Mouse (Mus musculus) urinary bladder, postnatal 10 days (tissue): ENCODE data around the gene Lgals7.

ENCODE experiments used
- DNase-seq: peaks from one replicate; pipeline ENCODE4 v3.0.0; 2022; ENCODE audit warnings: low spot score

The Lgals7 gene

DNA sequence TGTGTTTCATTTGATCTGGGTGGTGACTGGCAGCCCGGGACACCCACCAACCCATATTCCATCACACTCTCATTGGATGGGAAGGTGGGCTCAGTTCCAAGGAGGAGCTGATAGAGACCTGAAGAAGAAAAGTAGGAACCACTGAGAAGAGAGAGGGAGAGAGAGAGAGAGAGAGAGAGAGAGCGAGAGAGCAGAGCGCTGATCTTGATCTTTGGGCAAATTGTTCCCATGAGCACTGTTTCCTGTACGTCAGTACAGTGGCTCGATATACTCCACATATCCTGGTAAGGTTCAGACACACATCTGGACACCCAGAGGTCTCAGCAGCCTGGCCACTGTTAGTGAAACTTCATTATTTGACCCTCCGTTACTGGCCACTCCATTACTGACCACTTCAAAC is at the start of gene Lgals7:
Gene Lgals7 (plus strand): TSS at position 314 of the 400 bp plus-strand sequence.
- DNase-seq, result no peak

DNA sequence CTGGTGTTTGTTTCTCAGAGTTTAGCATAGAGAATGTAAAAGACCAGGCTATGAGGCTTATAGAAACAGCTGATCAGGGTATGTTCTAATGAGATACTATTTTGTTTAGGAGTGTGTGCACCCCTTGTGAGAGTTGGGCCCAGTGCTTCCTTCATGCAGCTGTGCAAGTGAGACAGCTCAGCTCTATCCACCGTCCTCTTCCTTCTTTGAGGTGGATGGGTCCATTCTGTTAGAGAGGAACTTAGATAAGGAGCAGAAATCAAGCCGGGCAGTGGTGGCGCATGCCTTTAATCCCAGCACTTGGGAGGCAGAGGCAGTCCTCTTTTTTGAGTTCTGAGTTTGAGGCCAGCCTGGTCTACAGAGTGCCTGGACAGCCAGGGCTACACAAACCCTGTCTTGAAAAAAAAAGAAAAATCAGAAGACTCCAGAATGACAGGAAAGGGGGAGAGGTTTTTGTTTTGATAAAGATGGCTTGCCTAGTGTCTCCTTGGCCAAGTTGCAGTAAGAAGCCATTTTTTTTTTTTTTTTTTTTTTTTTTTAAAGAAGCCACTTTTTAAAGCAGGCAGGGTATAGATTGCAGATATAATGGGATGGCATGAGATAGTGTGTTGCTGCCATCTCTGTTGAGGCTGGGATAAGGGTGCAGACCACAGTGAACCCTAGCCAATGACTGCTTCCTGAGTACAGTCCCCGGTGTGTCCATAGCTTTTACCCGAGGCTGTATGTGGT is 49.2 kb upstream of the Lgals7 start:
- DNase-seq, result no peak

DNA sequence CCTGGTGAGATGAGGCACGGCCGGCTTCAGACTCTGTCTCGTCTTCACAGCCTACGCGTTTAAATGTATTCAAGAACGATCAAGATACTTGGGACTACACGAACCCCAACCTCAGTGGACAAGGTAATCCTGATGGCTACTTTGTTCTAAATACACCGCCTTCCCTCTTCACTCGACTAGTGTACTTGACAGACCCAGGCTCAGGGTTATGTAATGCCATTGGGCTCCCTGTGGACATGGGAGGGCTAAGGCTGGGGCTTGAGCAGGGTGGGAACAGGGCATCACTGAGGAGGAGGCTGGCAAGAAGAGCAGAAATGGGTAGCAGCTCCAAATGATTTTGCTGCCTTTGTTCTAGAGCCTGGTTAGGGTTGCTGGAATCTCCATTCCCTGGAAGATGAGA is 48.4 kb upstream of the Lgals7 start:
- no peak for DNase-seq

DNA sequence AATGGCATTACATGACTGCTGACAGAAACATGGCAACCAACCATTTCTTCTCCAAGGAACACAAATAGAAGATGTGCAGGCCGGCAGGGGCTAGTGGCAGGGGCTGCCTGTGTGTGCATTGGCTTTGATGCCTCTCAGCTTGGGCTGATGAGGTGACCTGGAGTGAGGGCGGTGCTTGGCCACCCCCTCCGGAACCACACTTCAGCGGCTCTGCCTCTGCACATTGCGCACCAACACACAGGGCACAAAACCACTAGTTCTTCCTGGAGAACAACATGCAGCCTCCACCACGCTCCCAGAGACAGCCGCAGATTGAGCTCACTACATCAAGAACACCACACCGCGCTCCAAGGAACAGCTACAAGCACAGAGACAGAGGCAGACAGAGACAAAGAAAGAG is 47.5 kb upstream of the Lgals7 start:
- no peak for DNase-seq

DNA sequence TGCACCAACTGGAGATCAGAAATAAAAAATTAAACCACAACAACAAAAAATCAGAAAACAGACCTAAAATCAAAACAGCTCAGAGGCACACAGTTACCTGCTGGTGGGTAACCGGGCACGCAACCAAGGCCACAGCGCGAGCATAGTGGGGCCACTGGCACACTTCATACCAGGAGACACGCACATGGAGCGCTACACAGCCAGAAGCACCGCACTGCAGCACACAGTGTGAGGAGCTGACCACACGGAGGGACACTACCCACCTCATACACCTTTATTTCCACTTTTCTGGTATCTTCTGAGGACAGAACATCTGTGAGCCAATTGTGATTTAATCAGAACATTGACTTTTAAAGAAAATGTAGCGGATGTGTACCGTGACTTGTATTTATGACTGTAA is 46.7 kb upstream of the Lgals7 start:
- DNase-seq, result no peak

DNA sequence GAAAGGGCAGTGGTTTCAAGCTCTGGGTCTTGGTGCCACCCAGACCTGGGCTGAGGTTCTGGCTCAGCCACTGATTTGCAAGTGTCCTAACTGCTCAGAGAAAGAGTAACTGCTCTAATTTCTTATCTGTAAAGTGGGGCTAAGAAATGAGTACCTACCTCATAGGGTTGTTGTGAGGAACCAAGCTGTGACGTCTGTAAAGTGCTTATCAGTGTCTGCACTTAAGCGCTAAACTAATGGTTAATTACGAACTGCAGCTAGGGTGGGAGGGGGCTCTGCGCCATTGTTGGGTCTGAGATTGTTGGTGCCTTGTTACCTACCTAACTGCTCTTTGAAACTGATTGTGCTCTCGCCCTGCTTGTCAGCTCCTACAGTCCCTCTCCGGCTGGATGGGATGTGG is 46.1 kb upstream of the Lgals7 start:
- DNase-seq, result no peak

DNA sequence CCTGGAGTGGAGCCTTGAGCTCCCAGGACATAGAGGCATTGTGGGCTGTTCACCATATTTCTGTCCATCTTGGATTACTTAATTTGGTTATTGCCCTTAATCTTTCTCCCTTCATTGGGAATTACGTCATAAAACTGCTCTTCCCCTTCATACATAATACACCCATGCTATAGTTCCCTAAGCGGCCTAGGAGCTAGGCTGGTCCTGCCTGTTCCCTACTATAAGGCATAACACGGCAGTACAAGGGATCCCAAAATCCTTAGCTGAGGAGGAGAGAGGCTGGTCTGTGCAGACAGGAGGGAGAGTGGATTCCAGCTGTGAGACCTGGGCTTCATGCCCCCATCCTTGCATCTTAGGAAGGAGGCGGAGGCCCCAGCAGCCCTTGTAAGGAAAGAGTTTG is 45.7 kb upstream of the Lgals7 start:
- no peak for DNase-seq

DNA sequence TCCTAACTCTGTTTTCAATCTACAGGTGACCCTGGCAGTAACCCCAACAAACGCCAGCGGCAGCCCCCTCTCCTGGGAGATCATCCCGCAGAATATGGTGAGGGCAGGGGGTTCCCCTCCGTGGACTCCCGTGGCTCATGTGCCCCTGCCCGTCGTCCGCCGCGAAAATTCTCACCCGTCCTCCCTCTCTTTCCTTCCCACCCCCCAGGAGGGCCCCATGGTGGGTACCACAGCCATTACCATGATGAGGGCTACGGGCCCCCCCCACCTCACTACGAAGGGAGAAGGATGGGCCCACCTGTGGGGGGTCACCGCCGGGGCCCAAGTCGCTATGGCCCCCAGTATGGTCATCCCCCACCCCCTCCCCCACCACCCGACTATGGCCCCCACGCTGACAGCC is 45.2 kb upstream of the Lgals7 start:
- no peak for DNase-seq

DNA sequence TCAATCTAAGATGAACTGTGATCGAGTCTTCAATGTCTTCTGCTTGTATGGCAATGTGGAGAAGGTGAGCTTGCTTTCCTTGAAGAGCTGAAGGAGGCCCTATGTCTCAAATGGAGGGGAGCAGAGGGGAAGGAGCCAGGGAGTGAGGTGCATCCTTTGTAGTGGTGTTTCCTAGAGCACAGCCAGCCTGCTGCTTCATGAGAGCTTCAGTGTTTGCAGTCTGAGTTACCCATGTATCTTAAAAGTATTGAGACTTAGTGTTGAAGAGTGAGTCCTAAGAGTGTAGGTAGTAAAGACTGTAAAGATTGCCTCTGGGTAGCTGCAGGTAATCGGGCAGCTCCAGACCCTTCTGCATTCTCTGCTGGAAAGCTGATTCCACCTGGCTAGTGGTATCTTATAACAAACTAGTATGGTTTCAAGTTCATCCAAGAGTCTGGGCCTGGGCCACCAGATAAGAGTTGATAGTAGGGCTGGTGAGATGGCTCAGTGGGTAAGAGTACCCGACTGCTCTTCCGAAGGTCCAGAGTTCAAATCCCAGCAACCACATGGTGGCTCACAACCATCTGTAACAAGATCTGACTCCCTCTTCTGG is 44.7 kb upstream of the Lgals7 start:
- no peak for DNase-seq

DNA sequence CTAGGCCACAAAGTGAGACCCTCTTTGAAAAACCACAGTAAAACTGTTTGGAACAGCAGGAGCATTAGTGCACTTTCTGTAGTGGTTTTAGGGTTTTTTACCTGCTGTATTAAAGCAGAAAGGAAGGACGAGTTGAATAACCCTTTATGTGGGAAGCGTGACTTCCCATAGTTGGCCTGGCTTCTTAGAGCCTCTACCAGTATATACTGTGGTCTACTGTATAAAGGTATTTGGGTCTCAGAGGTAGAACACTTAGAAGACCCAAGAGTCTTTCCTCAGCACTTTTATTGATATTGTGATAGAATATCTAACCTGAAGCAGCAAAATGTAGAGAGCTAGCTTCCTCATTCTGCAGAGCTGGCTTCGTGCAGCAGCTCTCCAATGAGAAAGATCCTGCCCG is 44.1 kb upstream of the Lgals7 start:
- no peak for DNase-seq

DNA sequence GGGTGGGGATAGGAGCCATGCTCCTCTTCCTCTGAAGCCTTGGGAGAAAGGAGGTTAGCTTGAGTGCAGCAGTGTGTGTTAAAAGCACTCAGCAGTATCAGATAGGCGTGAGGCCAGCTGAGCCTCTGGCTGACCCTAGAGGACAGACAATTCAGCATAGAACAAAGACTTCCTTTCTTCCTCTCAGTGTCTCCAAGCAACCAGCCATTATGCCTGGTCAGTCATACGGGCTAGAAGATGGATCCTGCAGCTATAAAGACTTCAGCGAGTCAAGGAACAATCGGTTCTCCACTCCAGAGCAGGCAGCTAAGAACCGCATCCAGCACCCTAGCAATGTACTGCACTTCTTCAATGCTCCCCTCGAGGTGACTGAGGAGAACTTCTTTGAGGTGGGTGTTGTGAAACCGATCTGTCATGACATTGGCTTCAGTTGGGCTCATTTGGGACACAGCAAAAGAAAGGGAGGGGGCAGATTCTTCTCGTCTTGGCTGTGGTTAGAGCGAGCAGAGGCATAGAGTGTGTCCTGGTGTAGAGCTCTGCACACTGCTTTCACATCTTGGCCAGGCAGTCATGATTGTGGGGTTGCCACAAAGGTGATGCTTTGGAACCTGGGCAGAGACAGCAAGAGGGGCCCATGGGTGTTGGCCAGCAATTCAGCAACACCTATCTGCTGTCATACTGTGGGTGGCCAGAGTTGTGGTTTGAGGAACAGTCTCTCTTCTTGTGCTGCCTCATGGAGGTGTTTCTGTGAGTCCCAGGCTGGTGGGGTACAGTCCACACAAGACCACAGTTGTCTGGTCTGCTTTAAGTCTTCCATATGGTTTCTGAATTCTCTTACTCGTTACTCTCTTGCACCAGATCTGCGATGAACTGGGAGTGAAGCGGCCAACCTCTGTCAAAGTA is 43.0 kb upstream of the Lgals7 start:
- DNase-seq, result no peak

DNA sequence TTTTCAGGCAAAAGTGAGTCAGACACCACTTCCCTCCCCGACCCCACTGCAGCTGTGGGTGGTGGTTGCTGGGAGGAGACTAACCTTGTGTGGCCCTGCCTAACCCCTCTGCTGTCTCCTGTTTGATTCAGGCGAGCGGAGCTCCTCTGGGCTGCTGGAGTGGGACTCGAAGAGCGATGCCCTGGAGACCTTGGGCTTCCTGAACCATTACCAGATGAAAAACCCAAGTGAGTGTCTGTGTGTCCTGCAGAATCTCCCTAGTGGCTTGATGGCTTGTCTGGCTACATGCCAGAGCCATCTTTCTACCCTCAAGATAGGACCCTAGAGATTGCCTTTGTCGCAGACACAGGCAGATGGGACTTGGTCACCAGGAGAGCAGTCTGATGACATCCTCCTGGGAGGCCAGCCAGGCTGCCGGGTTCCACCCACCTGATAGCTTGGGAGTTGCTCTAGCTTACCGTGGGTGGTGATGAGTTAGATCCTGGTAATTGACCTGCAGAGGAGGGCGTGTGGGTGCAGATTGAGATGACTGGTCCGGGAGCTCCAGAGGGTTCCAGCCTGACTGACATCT is 42.3 kb upstream of the Lgals7 start:
- no peak for DNase-seq

DNA sequence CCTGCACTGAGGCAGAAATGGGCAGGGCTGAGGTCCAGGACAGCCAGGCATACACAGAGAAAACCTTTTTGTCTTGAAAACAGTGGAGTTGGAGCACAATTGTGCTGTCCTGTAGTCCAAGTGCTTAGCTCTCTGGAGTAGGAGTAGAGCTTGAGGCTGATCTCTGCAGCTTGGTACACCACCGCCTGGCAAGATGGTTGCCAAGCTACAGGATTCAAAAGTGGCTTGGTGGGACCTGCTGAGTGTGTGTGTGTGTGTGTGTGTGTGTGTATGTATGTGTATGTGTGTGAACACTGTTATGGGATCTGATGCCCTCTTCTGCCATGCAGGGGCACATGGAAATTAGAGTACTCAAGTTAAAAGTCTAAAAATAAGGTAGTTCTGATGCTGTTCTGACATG is 41.1 kb upstream of the Lgals7 start:
- no peak for DNase-seq

DNA sequence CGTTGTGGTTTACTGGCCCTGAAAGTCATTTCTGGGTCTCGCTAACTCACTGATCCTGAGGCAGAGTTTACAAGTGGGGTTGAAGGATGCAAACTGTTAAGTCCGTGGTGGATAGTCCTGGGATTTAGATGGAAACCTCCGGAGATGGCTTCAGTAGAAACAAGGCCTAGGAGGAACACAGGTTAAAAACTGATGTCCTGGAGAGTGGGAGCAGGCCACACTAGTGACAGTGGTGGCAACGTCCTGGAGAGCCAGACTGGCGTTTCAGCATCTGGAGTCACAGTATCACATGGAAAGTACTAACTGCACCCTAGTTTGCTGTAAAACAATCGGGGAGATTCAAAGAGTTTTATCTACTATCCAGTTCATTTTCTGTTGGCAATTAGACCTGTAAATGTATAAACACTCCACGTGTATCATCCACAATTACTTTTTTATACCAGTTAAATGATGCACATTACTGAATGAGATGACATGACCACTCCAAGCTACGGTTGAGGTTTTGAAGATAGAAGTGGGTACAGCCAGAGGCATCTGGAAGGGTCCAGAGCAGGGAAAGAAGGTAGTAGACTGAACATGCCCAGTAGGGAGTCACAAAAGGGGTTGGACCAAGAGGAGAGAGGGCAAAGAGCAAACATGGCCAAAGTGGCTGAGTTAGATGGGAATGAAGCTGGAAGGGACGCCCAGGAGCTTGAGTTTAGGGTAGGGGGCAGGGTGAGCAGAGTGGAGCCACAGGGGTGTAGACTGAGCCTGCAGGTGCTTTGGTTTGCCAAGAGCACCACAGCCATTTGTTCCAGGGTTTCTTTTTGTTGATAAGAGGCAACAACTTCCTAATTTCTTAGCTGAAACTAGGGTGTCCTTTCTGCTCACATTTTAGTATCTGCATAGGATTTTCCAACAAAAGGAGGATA is 40.4 kb upstream of the Lgals7 start:
- no peak for DNase-seq

DNA sequence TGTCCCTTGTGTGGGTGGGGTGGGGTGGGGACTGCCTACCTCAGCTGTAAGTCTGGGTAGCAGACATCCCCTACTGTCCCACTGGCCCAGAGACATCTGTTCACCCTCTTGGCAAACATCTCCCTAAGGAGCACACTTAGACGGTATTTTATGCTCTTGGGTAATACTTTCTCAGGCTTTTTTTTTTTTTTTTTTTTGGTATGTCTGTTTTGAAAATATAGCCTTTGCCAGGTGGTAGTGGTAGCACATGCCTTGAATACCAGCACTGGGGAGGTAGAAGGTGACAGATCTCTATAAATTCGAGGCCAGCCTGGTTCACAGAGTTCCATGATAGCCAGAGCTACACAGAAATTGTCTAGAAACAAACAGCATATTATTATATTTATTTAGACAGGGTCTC is 39.7 kb upstream of the Lgals7 start:
- no peak for DNase-seq

DNA sequence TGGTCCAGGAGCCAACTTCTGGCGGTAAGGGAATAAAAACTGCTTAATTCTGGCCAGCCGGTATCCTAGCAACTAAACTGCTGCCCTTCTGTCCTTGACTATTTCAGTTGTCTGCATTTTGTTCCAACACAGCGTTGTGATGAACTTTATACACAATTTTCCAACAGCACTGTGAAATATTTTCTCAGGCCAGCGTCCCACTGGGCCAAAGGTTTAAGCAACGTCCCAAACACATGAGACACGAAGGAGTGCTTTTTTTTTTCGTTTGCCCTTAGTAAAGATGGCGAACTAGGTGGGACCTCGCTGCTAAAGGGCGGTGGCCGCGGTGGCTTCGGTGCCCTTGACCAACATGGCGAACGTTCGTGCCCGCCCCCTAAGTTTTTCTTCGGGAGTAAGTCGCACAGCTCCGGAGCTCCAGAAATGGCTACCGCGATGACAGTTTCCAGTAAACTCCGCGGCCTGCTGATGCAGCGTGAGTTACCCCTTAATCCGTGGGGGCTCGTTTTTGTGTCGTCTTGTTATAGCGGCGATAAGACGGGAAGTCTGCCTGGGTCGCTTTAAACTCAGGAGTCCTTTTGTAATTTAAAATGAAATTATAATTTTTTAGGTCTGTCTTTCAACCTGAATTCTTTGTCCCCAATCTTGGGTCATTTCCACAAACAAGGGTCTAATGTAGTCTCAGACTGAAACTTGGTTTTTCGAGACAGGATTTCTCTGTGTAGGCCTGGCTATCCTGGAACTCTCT is 38.5 kb upstream of the Lgals7 start, which contains the start of gene Ech1:
Gene Ech1 (plus strand): TSS at position 277 of the 745 bp plus-strand sequence.
- DNase-seq, result peak; percentile 73

DNA sequence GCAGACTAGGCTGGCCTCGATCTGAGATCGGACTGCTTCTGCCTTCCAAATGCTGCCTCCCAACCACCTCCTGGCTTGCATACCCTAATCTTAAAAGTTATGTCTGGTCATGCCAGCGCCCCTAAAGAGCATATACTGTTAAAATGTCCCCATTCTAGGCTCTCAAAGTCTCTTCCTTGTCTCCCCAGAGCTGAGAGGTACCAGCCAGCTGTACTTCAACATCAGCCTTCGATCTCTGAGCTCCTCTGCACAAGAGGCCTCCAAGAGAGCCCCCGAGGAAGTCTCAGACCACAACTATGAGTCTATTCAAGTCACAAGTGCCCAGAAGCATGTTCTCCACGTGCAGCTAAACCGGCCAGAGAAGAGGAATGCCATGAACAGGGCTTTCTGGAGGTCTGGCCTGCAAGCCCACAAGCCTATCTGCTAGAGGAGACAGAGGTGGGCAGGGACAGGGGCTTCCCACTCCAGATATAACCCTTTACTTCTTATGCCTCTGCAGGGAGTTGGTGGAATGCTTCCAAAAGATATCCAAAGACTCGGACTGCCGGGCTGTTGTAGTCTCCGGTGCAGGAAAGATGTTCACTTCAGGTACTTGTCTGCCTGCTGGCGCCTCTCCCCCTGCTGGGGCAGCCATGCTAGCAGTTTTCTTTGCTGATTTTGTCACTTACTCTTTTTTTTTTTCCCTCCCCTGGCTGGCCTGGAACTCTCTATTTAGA is 37.8 kb upstream of the Lgals7 start:
- no peak for DNase-seq

DNA sequence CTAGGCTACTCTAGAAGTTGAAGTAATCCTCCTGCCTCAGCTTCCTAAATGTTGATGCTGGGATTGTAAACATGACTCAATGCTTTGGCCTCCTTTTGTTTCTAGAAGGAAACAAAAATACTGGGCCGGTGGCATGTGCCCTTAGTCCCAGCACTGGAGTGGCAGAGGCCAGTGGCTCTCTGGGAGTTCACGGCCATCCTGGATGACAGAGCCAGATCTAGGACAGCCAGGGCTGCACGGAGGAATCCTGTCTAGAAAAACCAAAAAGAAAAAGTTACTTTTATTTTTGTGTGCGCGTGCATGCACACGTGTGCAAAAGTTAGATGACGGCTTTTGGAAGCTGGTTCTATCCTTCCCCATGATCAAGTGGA is 37.3 kb upstream of the Lgals7 start:
- DNase-seq, result no peak

DNA sequence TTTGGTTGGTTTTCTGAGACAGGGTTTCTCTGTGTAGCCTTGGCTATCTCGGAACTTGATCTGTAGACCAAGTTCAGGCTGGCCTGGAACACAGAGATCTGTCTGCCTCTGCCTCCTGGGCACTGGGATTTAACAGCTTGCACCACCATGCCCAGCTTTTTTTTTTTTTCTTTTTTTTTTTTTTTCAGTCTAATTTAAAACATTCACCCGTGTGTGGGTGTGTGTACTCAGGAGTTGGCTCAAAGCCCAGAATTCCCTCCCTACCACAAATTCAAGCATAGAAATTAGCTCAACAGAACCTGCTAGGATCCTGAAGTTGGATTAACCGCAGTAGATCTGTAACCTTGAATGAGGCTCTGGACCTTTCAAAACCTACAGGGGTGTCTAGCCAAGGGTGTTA is 36.3 kb upstream of the Lgals7 start:
- no peak for DNase-seq

DNA sequence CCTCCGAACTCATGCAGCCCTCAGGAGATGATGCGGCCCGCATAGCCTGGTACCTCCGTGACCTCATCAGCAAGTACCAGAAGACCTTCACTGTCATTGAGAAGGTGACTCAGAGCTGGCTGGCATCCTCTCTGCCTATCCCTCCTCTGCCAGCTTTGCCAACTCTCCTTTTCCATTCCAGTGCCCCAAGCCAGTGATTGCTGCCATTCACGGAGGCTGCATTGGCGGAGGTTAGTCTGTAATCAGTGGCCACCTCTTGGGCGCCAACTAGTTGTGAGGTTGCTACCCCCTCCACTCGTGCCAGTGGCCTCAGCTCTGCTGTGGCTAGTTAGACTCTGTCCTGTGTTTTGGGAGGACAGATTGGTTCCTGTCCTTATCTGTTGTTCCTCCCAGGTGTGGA is 33.8 kb upstream of the Lgals7 start:
- DNase-seq, result no peak
